Mouse (Mus musculus): ENCODE data around the gene Itga3. TPM values are rescaled to one million over a fixed set of nuclear protein-coding genes. Genes with fewer than 3 reads are reported as not detected.

Gene Itga3
- polyA plus RNA-seq, 1 experiment from 2014 or later = 355 TPM

GRCm38 (mm10) chr11:95010141-95010739 lies 66.4 kb downstream of the Itga3 start:
- no peak for DNase-seq (ENCODE audit: low read depth, low spot score)
- no peak for ATAC-seq
- TF ChIP-seq CTCF (IDR thresholded peaks at IDR 0.05) = no peak
- in situ Hi-C loops (cut with MboI; ENCODE audit: low pct_unique_long_range_greater_than_20kb) = no loop called here
- ChIA-PET CTCF (interaction anchor here (1.8 kb wide), 1 partner anchor 21 kb away, joined by 4 read pairs; no protein-coding TSS in a partner anchor), POLR2A (interaction anchor here (0.8 to 1.2 kb wide), 3 partner anchors 17 to 29 kb away, joined by 3 to 4 read pairs (median 4); no protein-coding TSS in a partner anchor)
- no peaks in the 10 kb centered on the region for H3K27me3 ChIP-seq

DNA sequence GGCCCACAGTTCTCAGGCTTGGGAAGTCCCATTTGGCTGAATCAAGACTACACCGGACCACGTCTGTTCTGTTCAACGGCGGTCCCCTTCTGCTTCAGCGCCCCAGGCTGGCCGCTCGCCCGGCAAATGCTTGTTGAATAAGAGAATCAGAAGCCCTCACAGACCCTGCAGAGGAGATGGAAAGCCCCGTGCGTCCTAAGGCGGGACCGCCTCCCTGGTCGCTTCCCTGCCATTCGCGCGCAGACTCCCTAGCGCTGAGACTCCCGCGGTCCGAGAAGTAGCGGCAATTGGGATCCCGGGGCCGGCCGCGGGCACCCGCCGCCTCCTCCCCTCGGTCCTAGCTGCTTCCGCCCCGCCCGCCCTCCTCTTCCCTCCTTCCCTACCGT lies 67.0 kb downstream of the Itga3 start, which contains the start of gene Samd14:
Samd14 (plus strand) TSS at position 251 of the 386 bp plus-strand sequence.
- no peaks in the 10 kb centered on the region for H3K27me3 ChIP-seq
- CTCF ChIA-PET = interaction anchor here (1.5 kb wide), 1 partner anchor 20 kb away, joined by 3 read pairs; no protein-coding TSS in a partner anchor
- in situ Hi-C loops (cut with MboI; ENCODE audit: low pct_unique_long_range_greater_than_20kb) = no loop called here
- ATAC-seq (peak; percentile 44), DNase-seq (ENCODE audit: low read depth, low spot score) (no peak)
- no peak for TF ChIP-seq CTCF (IDR thresholded peaks at IDR 0.05)
- POLR2A ChIA-PET = interaction anchor here (1.2 to 2.3 kb wide), 3 partner anchors 17 to 32 kb away, joined by 4 to 13 read pairs (median 4); partner anchors contain the start of gene Pdk2

GRCm38 (mm10) chr11:95008661-95009628 lies 67.7 kb downstream of the Itga3 start:
- H3K27me3 ChIP-seq = no peaks in the 10 kb centered on the region
- DNase-seq (ENCODE audit: low read depth, low spot score) = no peak
- TF ChIP-seq CTCF (IDR thresholded peaks at IDR 0.05) = no peak
- ATAC-seq = peak; percentile 55
- CTCF ChIA-PET = interaction anchor here (1.5 kb wide), 1 partner anchor 21 kb away, joined by 3 read pairs; no protein-coding TSS in a partner anchor
- POLR2A ChIA-PET = interaction anchor here (0.6 to 2.3 kb wide), 6 partner anchors 9 to 47 kb away, joined by 3 to 13 read pairs (median 4); partner anchors contain the start of gene Pdk2
- in situ Hi-C loops (cut with MboI; ENCODE audit: low pct_unique_long_range_greater_than_20kb) = no loop called here

DNA sequence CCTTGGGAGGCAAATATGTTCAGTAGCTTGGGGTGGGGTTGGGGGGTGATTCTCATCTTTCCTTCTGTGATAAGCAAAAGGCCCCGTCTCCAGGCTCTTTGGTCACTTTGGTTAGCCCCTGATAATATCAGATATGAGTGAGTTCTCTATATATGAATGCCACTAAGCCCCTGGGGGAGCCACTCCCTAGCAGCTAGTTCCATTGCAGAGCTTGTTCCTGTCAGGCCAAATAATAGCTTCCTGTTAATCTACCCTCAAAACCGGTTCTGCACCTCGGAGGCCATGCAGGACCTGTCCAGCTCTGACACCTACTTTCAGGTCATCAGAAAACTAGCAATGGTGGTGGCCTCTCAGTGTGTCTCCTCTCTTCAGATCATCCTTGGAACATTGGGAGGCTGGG lies 69.2 kb downstream of the Itga3 start:
- no peak for TF ChIP-seq CTCF (IDR thresholded peaks at IDR 0.05)
- ChIA-PET CTCF (interaction anchor here (1.0 kb wide), 1 partner anchor 17 kb away, joined by 4 read pairs; the partner anchor contains the start of gene Ppp1r9b), POLR2A (interaction anchor here (0.6 to 2.3 kb wide), 4 partner anchors 8 to 79 kb away, joined by 3 to 13 read pairs (median 4); no protein-coding TSS in a partner anchor)
- DNase-seq (ENCODE audit: low read depth, low spot score) (no peak), ATAC-seq (no peak)
- in situ Hi-C loops (cut with MboI; ENCODE audit: low pct_unique_long_range_greater_than_20kb) = no loop called here
- no peaks in the 10 kb centered on the region for H3K27me3 ChIP-seq

DNA sequence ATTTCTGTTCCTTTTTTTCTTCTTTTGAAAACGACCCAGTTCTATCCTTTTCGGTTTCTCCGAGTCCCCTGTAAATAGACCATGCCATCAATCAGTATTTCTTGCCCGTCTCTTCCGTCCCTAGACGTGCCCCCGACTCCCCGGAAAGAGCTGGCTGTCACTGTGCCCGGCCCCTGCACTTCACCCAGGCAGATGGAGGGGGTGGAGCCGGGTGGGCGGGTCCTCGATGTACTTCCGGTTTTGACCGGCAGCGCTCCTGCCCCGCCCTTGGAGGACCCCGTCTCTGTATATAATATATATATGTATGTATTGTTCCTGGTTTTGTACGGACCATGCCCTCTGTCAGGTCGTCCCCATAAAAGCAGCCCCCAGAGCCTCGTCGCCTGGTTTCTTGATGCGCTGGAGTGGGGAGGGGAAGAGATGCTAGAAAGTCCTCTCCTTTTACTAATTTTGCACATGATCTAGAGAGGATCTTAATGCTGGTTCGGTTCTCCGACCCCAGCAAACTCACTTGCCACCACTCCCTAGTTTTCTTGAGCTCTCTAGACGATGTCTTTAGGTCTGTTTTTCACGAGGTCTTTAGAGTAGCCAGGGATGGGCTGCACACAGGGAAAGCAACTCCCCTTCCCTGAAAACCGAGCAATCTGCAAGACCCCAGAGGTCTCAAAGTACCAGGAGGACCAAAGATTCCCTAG lies 69.9 kb downstream of the Itga3 start:
- no peak for DNase-seq (ENCODE audit: low read depth, low spot score)
- in situ Hi-C loops (cut with MboI; ENCODE audit: low pct_unique_long_range_greater_than_20kb) = no loop called here
- ATAC-seq = no peak
- H3K27me3 ChIP-seq = no peaks in the 10 kb centered on the region
- ChIA-PET CTCF (interaction anchor here (0.7 to 1.2 kb wide), 3 partner anchors 16 to 40 kb away, joined by 3 to 4 read pairs (median 4); partner anchors contain the start of gene Ppp1r9b), POLR2A (interaction anchor here (1.3 kb wide), 1 partner anchor 35 kb away, joined by 4 read pairs; no protein-coding TSS in a partner anchor)
- no peak for TF ChIP-seq CTCF (IDR thresholded peaks at IDR 0.05)

- CTCF ChIA-PET = interaction anchor here (0.5 to 1.2 kb wide), 2 partner anchors 41 to 102 kb away, joined by 3 to 4 read pairs; no protein-coding TSS in a partner anchor
- in situ Hi-C loops (cut with MboI; ENCODE audit: low pct_unique_long_range_greater_than_20kb) = no loop called here
- ATAC-seq = no peak
- no peak for TF ChIP-seq CTCF (IDR thresholded peaks at IDR 0.05)
- POLR2A ChIA-PET = no interaction called here
- no peaks in the 10 kb centered on the region for H3K27me3 ChIP-seq
- no peak for DNase-seq (ENCODE audit: low read depth, low spot score)
Measured at GRCm38 (mm10) chr11:95006038-95006437, 70.6 kb downstream of the Itga3 start.

DNA sequence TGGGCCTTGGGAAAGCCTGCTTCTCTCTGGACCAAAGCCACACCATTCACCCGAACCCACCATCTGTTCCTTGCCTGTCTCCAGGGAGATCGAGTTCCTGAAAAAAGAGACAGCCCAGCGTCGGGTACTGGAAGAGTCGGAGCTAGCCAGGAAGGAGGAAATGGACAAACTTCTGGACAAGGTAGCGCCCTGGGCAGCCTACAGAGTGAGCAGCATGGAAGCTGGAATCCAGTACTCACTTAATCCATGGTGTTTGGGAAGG lies 71.7 kb downstream of the Itga3 start:
- CTCF ChIA-PET = interaction anchor here (0.9 to 3.0 kb wide), 5 partner anchors 12 to 68 kb away, joined by 3 to 14 read pairs (median 4); partner anchors contain the start of gene Ppp1r9b
- ATAC-seq (no peak), DNase-seq (ENCODE audit: low read depth, low spot score) (no peak)
- POLR2A ChIA-PET = interaction anchor here (1.7 to 1.8 kb wide), 2 partner anchors 12 to 15 kb away, joined by 6 to 8 read pairs; no protein-coding TSS in a partner anchor
- no peaks in the 10 kb centered on the region for H3K27me3 ChIP-seq
- TF ChIP-seq CTCF (IDR thresholded peaks at IDR 0.05) = no peak
- in situ Hi-C loops (cut with MboI; ENCODE audit: low pct_unique_long_range_greater_than_20kb) = no loop called here

- ChIA-PET POLR2A (interaction anchor here (1.7 to 1.8 kb wide), 2 partner anchors 11 to 14 kb away, joined by 6 to 8 read pairs; no protein-coding TSS in a partner anchor), CTCF (interaction anchor here (0.9 to 3.0 kb wide), 6 partner anchors 12 to 67 kb away, joined by 3 to 14 read pairs (median 4); partner anchors contain the start of gene Ppp1r9b)
- H3K27me3 ChIP-seq = no peaks in the 10 kb centered on the region
- in situ Hi-C loops (cut with MboI; ENCODE audit: low pct_unique_long_range_greater_than_20kb) = no loop called here
- ATAC-seq = peak; percentile 51
- DNase-seq (ENCODE audit: low read depth, low spot score) = no peak
- no peak for TF ChIP-seq CTCF (IDR thresholded peaks at IDR 0.05)
Measured at GRCm38 (mm10) chr11:95004136-95004936, 72.3 kb downstream of the Itga3 start.

- TF ChIP-seq CTCF (IDR thresholded peaks at IDR 0.05) = no peak
- ChIA-PET POLR2A (interaction anchor here (0.8 to 1.3 kb wide), 3 partner anchors 9 to 14 kb away, joined by 3 to 4 read pairs (median 4); no protein-coding TSS in a partner anchor), CTCF (interaction anchor here (1.0 to 3.0 kb wide), 3 partner anchors 10 to 231 kb away, joined by 3 to 14 read pairs (median 5); no protein-coding TSS in a partner anchor)
- H3K27me3 ChIP-seq = no peaks in the 10 kb centered on the region
- DNase-seq (ENCODE audit: low read depth, low spot score) (no peak), ATAC-seq (no peak)
- in situ Hi-C loops (cut with MboI; ENCODE audit: low pct_unique_long_range_greater_than_20kb) = no loop called here
Measured at GRCm38 (mm10) chr11:95002705-95003104, 73.9 kb downstream of the Itga3 start.
